28 mouse cellular contexts compared by ENCODE assay signal in the genomic region with DNA sequence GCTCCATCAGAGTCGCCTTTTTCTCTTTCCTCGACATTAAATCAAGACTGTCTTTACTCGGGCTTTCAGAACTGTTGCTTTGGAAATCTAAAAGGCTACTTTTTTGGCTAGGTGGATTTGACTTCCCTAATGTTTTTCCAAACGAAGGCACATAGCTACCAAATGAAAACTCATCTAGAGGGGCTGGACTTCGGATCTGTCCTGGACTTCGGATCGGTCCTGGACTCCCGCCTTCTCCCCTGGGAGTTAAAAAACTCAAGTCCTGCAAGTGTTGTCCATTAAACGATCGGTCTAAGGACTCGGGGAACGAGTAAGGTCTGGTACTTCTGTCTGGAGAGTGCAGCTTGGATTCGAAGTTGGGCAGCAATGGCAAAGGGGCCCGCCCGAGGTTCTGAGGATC. TPM values are rescaled to one million over a fixed set of nuclear protein-coding genes. Genes with fewer than 3 reads are reported as not detected.
DNase-seq lines count a peak whose midpoint lies in the region; ATAC-seq and TF ChIP-seq lines count a peak whose summit lies in the region.
"Had no signal": no experiment of that assay in that cellular context is flagged by ENCODE, and none has a peak within 500 bp of the region (broad histone marks: within the 10 kb centered on the region; RNA-seq: fewer than 3 reads in every experiment).

No protein-coding gene starts in this region.

- H3K27me3 ChIP-seq in kidney, adult 2 months (replicated peaks; ENCODE audit: control insufficient read depth, insufficient read depth, low read length), result no peaks in the 10 kb centered on the region
- no peaks in the 10 kb centered on the region for H3K27me3 ChIP-seq in midbrain, embryonic 11.5 days (ENCODE audit: control insufficient read depth, insufficient read depth, low read length)
- H3K27me3 ChIP-seq in midbrain, embryonic 13.5 days, result no peaks in the 10 kb centered on the region
- H3K27me3 ChIP-seq: CH12.LX; embryonic facial prominence, embryonic 13.5 days; embryonic facial prominence, embryonic 15.5 days; forebrain, embryonic 12.5 days had no signal

- no peaks in the 10 kb centered on the region for H3K4me1 ChIP-seq in kidney, adult 2 months (ENCODE audit: control insufficient read depth, insufficient read depth, low read length)
- H3K4me1 ChIP-seq in midbrain, embryonic 11.5 days (ENCODE audit: control insufficient read depth, insufficient read depth, low read length), result no peaks in the 10 kb centered on the region
- no peaks in the 10 kb centered on the region for H3K4me1 ChIP-seq in midbrain, embryonic 13.5 days (replicated peaks)
- H3K4me1 ChIP-seq: forebrain, embryonic 10.5 days; forebrain, embryonic 12.5 days had no signal

- TF ChIP-seq CTCF in gastrocnemius, adult 2 months (IDR thresholded peaks at IDR 0.05), result no peak
- no peak for TF ChIP-seq CTCF in kidney, adult 2 months (conservative IDR thresholded peaks at IDR 0.05; ENCODE audit: insufficient read depth, insufficient read length, low read depth, low read length)

- 67% methylated on average over 15 of the region's 15 CpGs for WGBS in kidney, adult 2 months
- WGBS in midbrain, embryonic 11.5 days, result 91% methylated on average over 15 of the region's 15 CpGs
- WGBS in midbrain, embryonic 13.5 days, result 97% methylated on average over 15 of the region's 15 CpGs

- H3K36me3 ChIP-seq in kidney, adult 2 months (ENCODE audit: control insufficient read depth, insufficient read depth, low read length), result no peaks in the 10 kb centered on the region
- H3K36me3 ChIP-seq in midbrain, embryonic 11.5 days (ENCODE audit: control insufficient read depth, insufficient read depth, low read length), result peaks cover 5% of the 10 kb centered on the region; the same call in 1 of the 2 replicates
- peaks cover 25% of the 10 kb centered on the region; the same call in 1 of the 2 replicates for H3K36me3 ChIP-seq in midbrain, embryonic 13.5 days

- no peak overlapping the region for H3K9ac ChIP-seq in midbrain, embryonic 11.5 days (ENCODE audit: low read length)
- no peak overlapping the region for H3K9ac ChIP-seq in midbrain, embryonic 13.5 days (replicated peaks)
- H3K9ac ChIP-seq: embryonic facial prominence, embryonic 13.5 days; embryonic facial prominence, embryonic 15.5 days; forebrain, embryonic 12.5 days had no signal

- no peak for TF ChIP-seq POLR2A in kidney, adult 2 months (IDR thresholded peaks at IDR 0.05; ENCODE audit: low read depth, low read length)

- no peak overlapping the region for H3K27ac ChIP-seq in gastrocnemius, adult 2 months
- no peak overlapping the region for H3K27ac ChIP-seq in kidney, adult 2 months (ENCODE audit: insufficient read depth, low read depth, low read length)
- H3K27ac ChIP-seq in midbrain, embryonic 11.5 days (ENCODE audit: low read depth, low read length), result no peak overlapping the region
- H3K27ac ChIP-seq in midbrain, embryonic 13.5 days, result no peak overlapping the region
- H3K27ac ChIP-seq: embryonic facial prominence, embryonic 13.5 days; embryonic facial prominence, embryonic 15.5 days; forebrain, embryonic 10.5 days; forebrain, embryonic 12.5 days had no signal

- H3K4me2 ChIP-seq in midbrain, embryonic 11.5 days, result no peak overlapping the region
- H3K4me2 ChIP-seq in midbrain, embryonic 13.5 days (replicated peaks), result no peak overlapping the region
- H3K4me2 ChIP-seq: embryonic facial prominence, embryonic 13.5 days; embryonic facial prominence, embryonic 15.5 days; forebrain, embryonic 12.5 days had no signal

- peak; percentile 19 for DNase-seq in gastrocnemius, adult 2 months
- DNase-seq in gastrocnemius, adult 18-20 months (ENCODE audit: low spot score), result no peak
- peak; percentile 66 for DNase-seq in kidney, adult 2 months
- DNase-seq in kidney, adult 18-20 months, result no peak
- peak; percentile 67 for DNase-seq in kidney, adult 9 months
- no peak for DNase-seq in kidney, adult 11 months
- DNase-seq in midbrain, embryonic 11.5 days (ENCODE audit: low spot score, missing footprints), result peak; percentile 54
- DNase-seq: adrenal gland, adult 2 months; adrenal gland, postnatal 10 days; adrenal gland, postnatal 25 days; B cell, adult 2 months; cerebellum, adult 11 months; cerebellum, adult 18-20 months; cerebellum, adult 8-10 months; cerebellum, adult 9-11 months; cerebellum, postnatal 14 days; cerebellum, postnatal 36 days; embryo, embryonic 11 days had no signal

- H3K9me3 ChIP-seq in midbrain, embryonic 11.5 days (ENCODE audit: control insufficient read depth, low read length), result no peaks in the 10 kb centered on the region
- no peaks in the 10 kb centered on the region for H3K9me3 ChIP-seq in midbrain, embryonic 13.5 days
- H3K9me3 ChIP-seq: embryonic facial prominence, embryonic 13.5 days; embryonic facial prominence, embryonic 15.5 days; forebrain, embryonic 10.5 days; forebrain, embryonic 12.5 days; G1E had no signal

- peak overlapping the region; percentile 11 for H3K4me3 ChIP-seq in gastrocnemius, adult 2 months
- no peak overlapping the region for H3K4me3 ChIP-seq in kidney, adult 2 months (ENCODE audit: insufficient read depth, low read depth, low read length)
- H3K4me3 ChIP-seq in midbrain, embryonic 11.5 days (ENCODE audit: low read depth, low read length), result no peak overlapping the region
- no peak overlapping the region for H3K4me3 ChIP-seq in midbrain, embryonic 13.5 days (replicated peaks)
- H3K4me3 ChIP-seq: embryonic facial prominence, embryonic 13.5 days; embryonic facial prominence, embryonic 15.5 days; erythroblast, embryonic 14.5 days; forebrain, embryonic 10.5 days; forebrain, embryonic 12.5 days had no signal

- no peak for ATAC-seq in midbrain, embryonic 11.5 days (ENCODE audit: low FRiP score)
- ATAC-seq in midbrain, embryonic 13.5 days, result no peak
- ATAC-seq: CD4-positive, CD25-positive, alpha-beta regulatory T cell, adult 4 months; forebrain, embryonic 14.5 days had no signal

- intact Hi-C loops in gastrocnemius, adult 2 months (cut with DNase I), result no loop called here

RNA-seq across cellular contexts. Expression of a gene that starts 45.5 kb away (rescaled TPM):
- total RNA-seq in gastrocnemius, adult 2 months (2021), result 1 to 10 TPM; 1.4 to 3.0 TPM
- 1 to 10 TPM; 1.2 to 1.8 TPM for total RNA-seq in gastrocnemius, adult 18-20 months (2021)
- polyA plus RNA-seq in kidney, adult 2 months (2012; rRNA removed), result 0.48 and 0.60 TPM in 2 replicates
- polyA plus RNA-seq in midbrain, embryonic 11.5 days (2014; fragmentation: Nextera tagmentation; extraction: Ambion mirVana), result 23.6 and 25.1 TPM in 2 replicates
- 19.0 and 24.7 TPM in 2 replicates for polyA plus RNA-seq in midbrain, embryonic 13.5 days (2015; fragmentation: Nextera tagmentation; extraction: Ambion mirVana)
- polyA plus RNA-seq: erythroblast, embryonic 14.5 days had no signal

Comparison
In these comparisons a context has a peak if more than half of its experiments do, and no peak if none do; other contexts are left out.
1. DNase-seq: peak in gastrocnemius, adult 2 months (single experiment), kidney, adult 2 months (single experiment), kidney, adult 9 months (single experiment) and midbrain, embryonic 11.5 days (single experiment); none in gastrocnemius, adult 18-20 months (single experiment), kidney, adult 18-20 months (single experiment) and kidney, adult 11 months (single experiment).
2. RNA of a gene that starts 45.5 kb away (polyA plus RNA-seq): 23.6 to 25.1 TPM in midbrain, embryonic 11.5 days and 19.0 to 24.7 TPM in midbrain, embryonic 13.5 days; 0.48 to 0.60 TPM in kidney, adult 2 months; every median in the first group is over 10 times any median in the second.